Comparison of ENCODE assay signal across 14 mouse cellular contexts in the genomic region with DNA sequence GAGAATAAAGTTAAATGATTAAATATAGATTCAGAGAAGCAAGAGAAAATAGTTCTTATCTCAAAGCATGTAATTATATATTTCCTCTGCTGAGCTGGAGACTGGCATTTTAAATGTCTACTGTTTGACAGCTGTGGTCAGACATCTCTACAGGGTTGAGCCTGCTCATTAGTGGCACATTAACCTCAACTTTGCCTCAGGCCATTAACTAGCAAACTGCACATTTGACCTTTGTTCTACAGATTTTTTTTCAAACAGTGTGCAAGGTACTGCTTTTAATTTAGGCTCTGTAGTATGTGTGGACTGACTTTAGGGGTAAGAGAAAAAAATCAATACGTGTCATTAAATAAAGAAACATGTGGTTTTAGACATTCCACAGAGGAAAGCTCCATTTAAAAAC.
DNase-seq lines count a peak whose midpoint lies in the region; ATAC-seq lines count a peak whose summit lies in the region.
"Had no signal": no experiment of that assay in that cellular context is flagged by ENCODE, and none has a peak within 500 bp of the region (broad histone marks: within the 10 kb centered on the region; RNA-seq: fewer than 3 reads in every experiment).

No protein-coding gene starts in this region.

- no peaks in the 10 kb centered on the region for H3K36me3 ChIP-seq in liver, embryonic 13.5 days
- no peaks in the 10 kb centered on the region for H3K36me3 ChIP-seq in limb, embryonic 12.5 days
- H3K36me3 ChIP-seq: G1E; hindbrain, embryonic 13.5 days had no signal

- DNase-seq in liver, embryonic 13.5 days, result no peak
- no peak for DNase-seq in liver
- peak; percentile 72 for DNase-seq in embryo, embryonic 10.5 days (ENCODE audit: low spot score)
- DNase-seq in kidney, adult 8-10 months, result peak; percentile 54 to 81
- no peak for DNase-seq in spleen, adult 12 weeks (ENCODE audit: low spot score)
- DNase-seq in heart, adult 11 months, result no peak
- DNase-seq in gastrocnemius, adult 8-10 months (ENCODE audit: low spot score in 2 of 2), result no peak
- DNase-seq: B cell, adult 2 months; cerebellum, postnatal 10 days; layer of hippocampus, adult 9-11 months; left cerebral cortex, postnatal 4 days had no signal

- 64% methylated on average over 1 of the region's 1 CpGs for WGBS in liver, embryonic 13.5 days (ENCODE audit: insufficient replicate concordance)
- WGBS in limb, embryonic 12.5 days, result 10% methylated on average over 1 of the region's 1 CpGs

- no peak overlapping the region for H3K4me3 ChIP-seq in liver, embryonic 13.5 days (replicated peaks)
- no peak overlapping the region for H3K4me3 ChIP-seq in limb, embryonic 12.5 days (replicated peaks)
- H3K4me3 ChIP-seq: hindbrain, embryonic 13.5 days had no signal

- no peaks in the 10 kb centered on the region for H3K9me3 ChIP-seq in liver, embryonic 13.5 days (replicated peaks)
- no peaks in the 10 kb centered on the region for H3K9me3 ChIP-seq in limb, embryonic 12.5 days
- H3K9me3 ChIP-seq: hindbrain, embryonic 13.5 days had no signal

- no peak overlapping the region for H3K9ac ChIP-seq in liver, embryonic 13.5 days
- no peak overlapping the region for H3K9ac ChIP-seq in limb, embryonic 12.5 days (replicated peaks)
- H3K9ac ChIP-seq: hindbrain, embryonic 13.5 days had no signal

- no peaks in the 10 kb centered on the region for H3K27me3 ChIP-seq in liver, embryonic 13.5 days
- no peaks in the 10 kb centered on the region for H3K27me3 ChIP-seq in limb, embryonic 12.5 days
- H3K27me3 ChIP-seq: hindbrain, embryonic 13.5 days had no signal

- ATAC-seq in liver, embryonic 13.5 days (ENCODE audit: low read depth), result peak; percentile 31; the same call in 1 of the 2 replicates
- peak; percentile 75 for ATAC-seq in limb, embryonic 12.5 days (ENCODE audit: insufficient number of reproducible peaks, insufficient read depth, low FRiP score, low TSS enrichment, low read depth)

- no peak overlapping the region for H3K27ac ChIP-seq in liver, embryonic 13.5 days
- H3K27ac ChIP-seq in limb, embryonic 12.5 days, result no peak overlapping the region
- H3K27ac ChIP-seq: hindbrain, embryonic 13.5 days had no signal

- H3K4me1 ChIP-seq in liver, embryonic 13.5 days (replicated peaks), result no peaks in the 10 kb centered on the region
- peaks cover 16% of the 10 kb centered on the region for H3K4me1 ChIP-seq in limb, embryonic 12.5 days (replicated peaks)

- no peak overlapping the region for H3K4me2 ChIP-seq in liver, embryonic 13.5 days
- H3K4me2 ChIP-seq in limb, embryonic 12.5 days, result no peak overlapping the region
- H3K4me2 ChIP-seq: hindbrain, embryonic 13.5 days had no signal

Comparison
In these comparisons a context has a peak if more than half of its experiments do, and no peak if none do; other contexts are left out.
1. DNase-seq: peak in embryo, embryonic 10.5 days (single experiment) and kidney, adult 8-10 months (2 of 2); none in liver, embryonic 13.5 days (single experiment), liver (single experiment), spleen, adult 12 weeks (single experiment), heart, adult 11 months (single experiment) and gastrocnemius, adult 8-10 months (0 of 2).